Mouse (Mus musculus): Measurements from ENCODE around the gene Pdlim7. TPM values are rescaled to one million over a fixed set of nuclear protein-coding genes. Genes with fewer than 3 reads are reported as not detected.

Pdlim7 gene
- total and polyA plus RNA-seq, 3 experiments, result 8.7 to 32.5 (median 11.2) TPM

DNA sequence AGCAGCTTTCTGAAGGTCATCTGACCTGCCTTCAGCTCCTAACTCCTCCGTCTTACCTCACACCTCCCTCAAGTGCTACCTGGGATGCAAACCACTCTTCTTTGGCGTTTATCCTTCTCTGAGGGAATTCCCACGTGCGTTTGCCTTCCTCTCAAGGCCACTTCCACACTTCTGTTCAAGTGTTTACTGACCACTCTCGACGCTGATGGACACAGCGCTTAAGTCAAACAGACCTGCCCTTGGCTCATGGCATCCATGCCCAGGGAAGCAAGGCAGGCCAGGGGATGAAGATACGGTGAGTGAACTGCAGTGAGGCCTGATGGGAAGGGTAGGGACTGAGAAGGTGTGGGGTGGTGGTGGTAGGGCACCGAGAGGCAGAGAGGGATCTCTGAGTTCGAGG is 12.9 kb downstream of the Pdlim7 start:
- Histone ChIP-seq H3K4me2 (ENCODE audit: insufficient read depth, low read depth, poor library complexity, severe bottlenecking) (no peak overlapping the region), H3K27me3 (replicated peaks) (no peaks in the 10 kb centered on the region), H3K9me3 (replicated peaks; ENCODE audit: low read length) (no peaks in the 10 kb centered on the region), H3K4me3 (replicated peaks in 1 of 3; ENCODE audit: low read depth in 2 of 3, low read length in 2 of 3, poor library complexity in 1 of 3) (no peak overlapping the region), H3K79me2 (replicated peaks; ENCODE audit: control insufficient read depth, extremely low read depth, insufficient read depth, poor library complexity, severe bottlenecking) (no peaks in the 10 kb centered on the region), H3K36me3 (replicated peaks in 1 of 2; ENCODE audit: control insufficient read depth in 1 of 2, insufficient read depth in 1 of 2, low read length in 1 of 2) (peaks cover 18 to 85% of the 10 kb centered on the region in 2 experiments), H3K27ac (ENCODE audit: insufficient read depth, low read depth) (no peak overlapping the region), H3K4me1 (ENCODE audit: control insufficient read depth in 1 of 2, insufficient read depth in 2 of 2) (no peaks in the 10 kb centered on the region), H3K9ac (ENCODE audit: insufficient read depth, low read depth) (no peak overlapping the region)
- in situ Hi-C loops (cut with MboI; ENCODE audit: low pct_ligation_motif_present, low pct_unique_long_range_greater_than_20kb, low sequenced_read_pairs) (no loop called here), dilution Hi-C loops (cut with MboI; ENCODE audit: extremely low pct_ligation_motif_present, extremely low pct_unique_long_range_greater_than_20kb, low sequenced_read_pairs) (no loop called here)
- no peak for DNase-seq (ENCODE audit: extremely low read depth)
- TF ChIP-seq SMC3 (IDR thresholded peaks at IDR 0.05; ENCODE audit: low read depth, low read length), result no peak
- no peak for TF ChIP-seq RAD21 (IDR thresholded peaks at IDR 0.05; ENCODE audit: low read depth, low read length)
- TF ChIP-seq CHD2 (IDR thresholded peaks at IDR 0.05; ENCODE audit: low read length), result no peak

DNA sequence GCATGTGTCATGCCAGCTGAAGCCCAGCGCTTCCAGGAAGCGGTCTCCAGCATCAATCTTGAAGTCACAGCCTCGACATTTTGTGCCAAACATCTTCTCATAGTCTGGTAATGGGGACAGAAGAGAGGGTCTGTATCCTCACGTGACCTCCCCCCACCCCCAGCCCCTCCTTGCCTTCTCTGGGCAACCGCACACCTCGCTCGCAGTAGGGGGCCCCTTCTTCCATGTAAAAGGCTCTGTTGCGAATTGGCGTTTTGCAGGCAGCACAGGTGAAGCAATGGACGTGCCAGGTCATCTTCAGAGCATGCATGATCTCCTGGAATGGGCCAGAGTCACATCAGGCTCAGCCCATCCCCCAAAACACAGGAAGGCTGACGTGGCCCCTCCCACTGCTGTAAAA is 14.6 kb downstream of the Pdlim7 start:
- in situ Hi-C loops (cut with MboI; ENCODE audit: low pct_ligation_motif_present, low pct_unique_long_range_greater_than_20kb, low sequenced_read_pairs), result no loop called here
- Histone ChIP-seq H3K4me1 (ENCODE audit: control insufficient read depth in 1 of 2, insufficient read depth in 2 of 2) (no peaks in the 10 kb centered on the region), H3K27ac (ENCODE audit: insufficient read depth, low read depth) (no peak overlapping the region), H3K9me3 (replicated peaks; ENCODE audit: low read length) (no peaks in the 10 kb centered on the region), H3K27me3 (replicated peaks) (peaks cover 6% of the 10 kb centered on the region), H3K9ac (ENCODE audit: insufficient read depth, low read depth) (no peak overlapping the region), H3K4me3 (replicated peaks in 1 of 3; ENCODE audit: low read depth in 2 of 3, low read length in 2 of 3, poor library complexity in 1 of 3) (no peak overlapping the region), H3K36me3 (replicated peaks in 1 of 2; ENCODE audit: control insufficient read depth in 1 of 2, insufficient read depth in 1 of 2, low read length in 1 of 2) (peaks cover 8 to 68% of the 10 kb centered on the region in 2 experiments), H3K79me2 (replicated peaks; ENCODE audit: control insufficient read depth, extremely low read depth, insufficient read depth, poor library complexity, severe bottlenecking) (no peaks in the 10 kb centered on the region), H3K4me2 (ENCODE audit: insufficient read depth, low read depth, poor library complexity, severe bottlenecking) (no peak overlapping the region)
- TF ChIP-seq ETS1 (conservative IDR thresholded peaks at IDR 0.05; ENCODE audit: low read depth, low read length) (no peak), CHD1 (IDR thresholded peaks at IDR 0.05; ENCODE audit: low read depth, low read length) (no peak), MAZ (IDR thresholded peaks at IDR 0.05; ENCODE audit: low read depth, low read length) (no peak), ZNF384 (IDR thresholded peaks at IDR 0.05; ENCODE audit: low read depth, low read length) (no peak), KAT2A (IDR thresholded peaks at IDR 0.05; ENCODE audit: insufficient replicate concordance, low read length) (no peak), IRF4 (IDR thresholded peaks at IDR 0.05; ENCODE audit: low read depth, low read length) (no peak), CTCF (conservative IDR thresholded peaks at IDR 0.05 in 1 of 2, IDR thresholded peaks at IDR 0.05 in 1 of 2; ENCODE audit: low read depth in 2 of 2, low read length in 2 of 2) (no peak), TBP (conservative IDR thresholded peaks at IDR 0.05; ENCODE audit: low read depth, low read length) (no peak), UBTF (IDR thresholded peaks at IDR 0.05; ENCODE audit: low read depth, low read length) (no peak), MXI1 (IDR thresholded peaks at IDR 0.05; ENCODE audit: low read depth, low read length) (no peak), ZMIZ1 (IDR thresholded peaks at IDR 0.05; ENCODE audit: low read depth, low read length) (no peak), ELF1 (IDR thresholded peaks at IDR 0.05; ENCODE audit: low read depth, low read length) (no peak), MEF2A (IDR thresholded peaks at IDR 0.05; ENCODE audit: borderline replicate concordance, low read depth, low read length) (no peak), BHLHE40 (IDR thresholded peaks at IDR 0.05; ENCODE audit: low read depth, low read length) (no peak), CHD2 (IDR thresholded peaks at IDR 0.05; ENCODE audit: low read length) (no peak), HCFC1 (IDR thresholded peaks at IDR 0.05; ENCODE audit: low read depth, low read length) (no peak), MYC (IDR thresholded peaks at IDR 0.05; ENCODE audit: low read depth, low read length) (no peak), ZKSCAN1 (IDR thresholded peaks at IDR 0.05; ENCODE audit: borderline replicate concordance, low read depth, low read length) (no peak), NELFE (IDR thresholded peaks at IDR 0.05; ENCODE audit: low read depth, low read length) (no peak)
- DNase-seq (ENCODE audit: extremely low read depth), result no peak
- dilution Hi-C loops (cut with MboI; ENCODE audit: extremely low pct_ligation_motif_present, extremely low pct_unique_long_range_greater_than_20kb, low sequenced_read_pairs), result no loop called here

All from CH12.LX (cell line).